Mouse (Mus musculus): ENCODE measurements around the gene Fbxl15.

The Fbxl15 gene

GRCm38 (mm10) chr19:46323716-46324115 is 4.3 kb upstream of the Fbxl15 start:
- no peak for DNase-seq

- DNase-seq: no peak
These were observed 3.6 kb upstream of the Fbxl15 start for GRCm38 (mm10) chr19:46324366-46324765.

DNA sequence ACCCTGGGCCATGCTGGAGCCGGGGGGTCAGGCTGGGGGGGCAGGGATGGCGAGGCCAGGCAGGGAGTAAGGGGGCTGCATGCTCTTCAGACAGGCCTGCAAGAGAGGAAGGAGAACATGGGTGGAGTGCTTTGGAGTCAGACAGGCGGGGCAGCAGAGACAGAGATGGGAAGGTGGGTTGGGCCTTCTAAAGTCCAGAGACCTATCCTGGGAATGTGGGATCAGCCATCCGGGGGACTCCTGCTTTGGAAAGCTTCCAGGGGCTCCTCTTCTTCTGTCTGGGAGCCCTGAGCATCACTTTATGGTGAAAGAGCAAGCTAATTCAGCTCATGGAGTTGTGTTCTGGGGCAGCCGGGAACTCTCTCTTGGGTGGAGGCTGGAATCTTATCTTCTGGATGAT is 3.1 kb upstream of the Fbxl15 start:
- no peak for DNase-seq

DNA sequence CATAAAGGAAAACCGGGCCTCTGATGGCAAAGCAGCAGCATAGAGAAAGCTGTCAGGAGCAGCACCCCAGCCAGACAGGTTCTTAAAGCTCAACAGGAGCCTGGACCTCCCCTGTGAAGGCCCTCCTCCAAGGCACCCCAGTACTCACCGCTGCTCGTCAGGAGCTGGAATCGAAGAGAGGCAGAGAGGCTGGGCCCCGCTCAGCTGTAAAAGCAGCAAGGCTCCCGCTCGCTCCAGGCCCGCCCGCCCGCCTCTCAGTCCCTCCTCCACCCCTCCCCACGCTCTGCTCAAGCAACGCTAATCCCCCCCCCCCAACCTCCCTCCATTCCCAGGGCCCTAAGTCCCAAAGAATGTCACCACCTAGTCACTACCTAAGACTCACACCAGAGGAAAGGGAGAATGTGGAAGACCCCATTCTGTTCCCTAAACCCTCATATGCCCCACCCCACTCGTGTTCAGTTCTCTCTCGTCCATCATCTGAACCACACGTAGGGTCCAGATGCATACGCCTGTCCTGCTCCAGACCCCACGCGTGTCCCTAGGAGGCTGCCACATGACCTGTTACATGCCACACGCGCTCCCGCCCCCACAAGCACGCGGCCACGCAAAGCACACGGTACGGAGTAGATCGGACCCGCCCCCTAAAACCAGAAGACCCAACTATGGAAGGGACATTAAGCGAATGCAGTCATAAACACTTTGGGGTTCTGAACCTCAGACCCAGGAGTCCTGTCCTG is 1.8 kb upstream of the Fbxl15 start:
- DNase-seq: no peak

GRCm38 (mm10) chr19:46326756-46327305 is 1.2 kb upstream of the Fbxl15 start, which contains the start of gene Psd:
TSS of gene Psd (minus strand) at chr19:46327156.
- DNase-seq: peak; percentile 72

DNA sequence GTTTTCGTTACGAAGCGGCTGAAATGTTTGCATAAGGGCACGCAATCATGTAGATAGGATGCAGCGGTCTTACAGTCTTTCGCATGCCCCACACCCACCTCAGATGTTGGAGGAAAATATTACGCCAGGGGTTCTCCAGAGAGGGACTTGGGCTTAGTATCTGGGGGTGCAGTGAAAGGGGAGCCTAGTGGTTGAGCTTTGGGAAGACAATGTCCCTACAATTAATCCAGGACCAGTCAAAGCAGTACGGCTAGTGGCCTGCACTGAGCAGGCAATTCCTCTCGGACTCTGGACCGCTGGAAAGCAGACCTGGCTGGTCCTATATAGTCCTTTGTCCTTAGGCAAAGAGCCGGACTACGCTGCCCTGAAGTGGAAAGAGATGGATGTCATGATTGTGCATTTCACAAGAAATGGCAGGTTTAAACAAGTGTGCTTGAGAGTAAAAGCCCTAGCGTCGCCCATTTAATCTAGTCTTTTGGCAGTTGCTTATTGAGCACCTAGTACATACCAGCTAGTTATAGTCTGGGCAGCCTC is 386 bp upstream of the Fbxl15 start:
- DNase-seq: peak in 1 of 2 experiments; percentile 43

DNA sequence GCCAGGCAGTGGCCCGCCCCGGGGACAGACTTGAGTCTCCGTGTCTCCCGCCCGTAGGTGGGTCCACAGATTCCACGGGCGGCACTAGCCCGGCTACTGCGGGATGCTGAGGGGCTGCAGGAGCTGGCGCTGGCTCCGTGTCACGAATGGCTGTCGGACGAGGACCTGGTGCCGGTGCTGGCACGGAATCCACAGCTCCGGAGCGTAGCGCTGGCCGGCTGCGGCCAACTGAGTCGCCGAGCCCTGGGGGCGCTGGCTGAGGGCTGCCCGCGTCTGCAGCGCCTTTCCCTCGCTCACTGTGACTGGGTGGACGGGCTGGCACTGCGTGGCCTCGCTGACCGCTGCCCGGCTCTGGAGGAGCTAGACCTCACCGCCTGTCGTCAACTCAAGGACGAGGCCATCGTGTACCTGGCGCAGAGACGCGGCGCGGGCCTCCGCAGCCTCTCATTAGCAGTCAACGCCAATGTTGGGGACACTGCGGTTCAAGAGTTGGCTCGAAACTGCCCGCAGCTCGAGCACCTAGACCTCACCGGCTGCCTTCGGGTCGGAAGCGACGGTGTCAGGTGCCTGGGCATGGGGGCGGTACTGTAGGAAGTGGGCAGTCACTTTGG is 1.2 kb downstream of the Fbxl15 start:
- peak in 1 of 2 experiments; percentile 57 for DNase-seq

DNA sequence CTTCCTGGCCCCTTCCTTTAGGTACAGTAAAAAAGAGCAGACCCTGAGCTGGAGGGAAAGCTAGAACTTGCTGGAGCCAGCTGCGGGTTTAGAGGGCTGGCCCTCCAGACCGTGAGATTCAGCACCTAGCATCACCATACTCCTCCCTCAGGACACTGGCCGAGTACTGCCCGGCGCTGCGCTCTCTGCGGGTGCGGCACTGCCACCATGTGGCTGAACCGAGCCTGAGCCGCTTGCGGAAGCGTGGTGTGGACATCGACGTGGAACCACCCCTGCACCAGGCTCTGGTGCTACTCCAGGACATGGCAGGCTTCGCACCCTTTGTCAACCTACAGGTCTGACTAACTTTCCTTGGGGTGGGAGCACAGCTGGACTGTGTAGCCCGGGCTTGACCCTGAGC is 2.0 kb downstream of the Fbxl15 start:
- DNase-seq: peak; percentile 88 to 92

GRCm38 (mm10) chr19:46330696-46331095 is 2.7 kb downstream of the Fbxl15 start:
- no peak for DNase-seq

DNA sequence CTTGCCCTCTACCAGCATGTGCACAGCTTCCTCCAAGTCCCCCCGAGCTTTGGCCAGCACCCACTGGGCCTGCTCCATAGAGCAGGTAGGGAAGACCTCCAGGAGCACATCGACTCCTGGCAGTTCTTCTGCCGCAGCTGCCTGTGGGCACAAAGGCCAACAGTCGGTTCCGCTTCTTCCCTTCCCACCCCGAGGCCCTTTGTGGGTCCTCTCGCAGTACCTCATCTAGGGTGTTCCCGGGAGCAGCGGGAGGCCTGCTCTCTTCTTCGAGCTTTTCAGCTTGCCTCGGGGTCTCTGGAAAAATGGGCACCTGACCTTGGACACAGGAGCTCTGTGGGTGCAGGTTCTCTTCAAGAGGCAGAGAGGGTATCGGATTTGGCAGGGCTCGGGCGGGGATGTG is 3.3 kb downstream of the Fbxl15 start:
- DNase-seq: no peak

GRCm38 (mm10) chr19:46331936-46332335 is 4.0 kb downstream of the Fbxl15 start:
- no peak for DNase-seq

GRCm38 (mm10) chr19:46332721-46333339 is 4.8 kb downstream of the Fbxl15 start:
- no peak for DNase-seq

DNA sequence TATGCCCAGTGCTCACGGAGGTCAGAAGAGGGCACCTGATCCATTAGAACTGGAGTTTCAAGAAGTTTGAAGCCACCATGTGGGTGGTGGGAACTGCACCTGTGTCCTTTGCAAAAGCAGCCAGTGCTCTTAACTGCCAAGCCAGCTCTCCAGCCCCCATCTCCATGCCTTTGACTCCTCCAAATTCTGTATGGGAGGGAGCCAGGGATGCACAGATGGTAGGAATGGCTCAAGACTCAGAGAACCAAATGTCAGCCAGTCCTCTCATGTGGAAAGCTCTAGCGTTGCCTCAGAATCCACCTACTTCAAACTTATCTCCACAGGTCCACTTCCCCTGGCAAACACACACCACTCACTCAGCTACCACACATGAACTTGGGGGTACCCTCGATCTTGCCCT is 5.9 kb downstream of the Fbxl15 start:
- no peak for DNase-seq

DNA sequence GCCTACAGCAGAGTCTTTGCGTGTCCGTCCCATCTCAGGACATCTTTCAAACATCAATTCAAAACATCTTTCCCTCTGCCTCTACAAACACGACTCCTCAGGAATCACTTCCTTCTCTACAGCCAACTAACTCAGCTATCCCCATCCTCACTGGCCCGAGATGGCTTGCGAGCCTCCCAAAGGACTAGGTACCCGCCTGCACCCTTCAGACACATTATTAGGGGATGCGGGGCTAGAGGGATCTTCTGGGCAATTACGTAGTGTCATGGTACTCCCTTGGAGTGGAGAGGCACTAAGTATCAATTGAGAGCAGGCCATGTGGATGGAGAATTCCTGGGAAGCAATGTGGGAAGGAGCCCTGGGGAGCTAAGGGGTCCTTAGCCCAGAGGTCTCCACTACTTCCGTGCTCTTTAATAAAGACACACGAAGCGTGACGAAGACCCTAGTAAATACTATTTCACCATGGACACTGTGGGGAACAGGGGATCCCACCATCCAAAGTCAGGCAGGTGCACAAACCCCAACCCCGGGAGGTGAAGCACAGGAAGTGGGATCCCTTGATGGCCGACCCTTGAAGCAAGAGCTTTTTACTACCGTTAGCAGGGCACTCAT is 9.8 kb downstream of the Fbxl15 start:
- DNase-seq: no peak

GRCm38 (mm10) chr19:46338331-46338936 is 10.4 kb downstream of the Fbxl15 start, which contains the start of gene Cuedc2:
TSS of gene Cuedc2 (minus strand) at chr19:46338702.
- peak; percentile 97 to 98 for DNase-seq

GRCm38 (mm10) chr19:46338942-46339286 is 10.9 kb downstream of the Fbxl15 start:
- DNase-seq: no peak

DNA sequence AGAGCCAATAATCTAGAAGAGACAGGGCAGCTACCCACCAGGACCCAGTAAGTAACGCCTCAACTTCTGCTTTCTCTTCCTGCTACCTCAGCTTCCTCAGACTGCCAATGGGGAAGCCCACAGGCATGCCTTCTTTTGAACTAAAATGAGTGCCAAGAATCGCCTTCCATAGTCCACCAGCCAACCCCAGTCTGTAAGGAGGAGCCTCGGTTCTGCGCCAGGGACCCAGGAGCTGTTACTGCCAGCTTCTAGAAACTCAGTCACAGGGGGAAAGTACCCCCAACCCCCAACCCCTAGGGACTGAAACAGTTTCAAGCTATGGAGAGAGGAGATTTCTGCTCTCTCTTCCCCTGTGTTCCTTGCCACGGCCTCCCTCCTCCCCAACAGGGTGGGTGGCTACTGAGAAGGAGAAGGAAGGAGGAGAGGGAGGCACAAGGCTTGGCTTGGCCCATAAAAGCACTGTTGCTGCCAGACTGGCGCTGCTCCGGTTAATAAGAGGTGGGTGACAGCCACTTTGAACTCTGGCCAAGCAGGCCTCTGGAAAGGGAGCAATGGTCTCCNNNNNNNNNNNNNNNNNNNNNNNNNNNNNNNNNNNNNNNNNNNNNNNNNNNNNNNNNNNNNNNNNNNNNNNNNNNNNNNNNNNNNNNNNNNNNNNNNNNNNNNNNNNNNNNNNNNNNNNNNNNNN is 11.4 kb downstream of the Fbxl15 start:
- peak in 1 of 2 experiments; percentile 30 for DNase-seq

- DNase-seq: no peak
These were observed 16.9 kb downstream of the Fbxl15 start for GRCm38 (mm10) chr19:46344710-46345419.

GRCm38 (mm10) chr19:46347146-46347545 is 19.2 kb downstream of the Fbxl15 start:
- no peak for DNase-seq

DNA sequence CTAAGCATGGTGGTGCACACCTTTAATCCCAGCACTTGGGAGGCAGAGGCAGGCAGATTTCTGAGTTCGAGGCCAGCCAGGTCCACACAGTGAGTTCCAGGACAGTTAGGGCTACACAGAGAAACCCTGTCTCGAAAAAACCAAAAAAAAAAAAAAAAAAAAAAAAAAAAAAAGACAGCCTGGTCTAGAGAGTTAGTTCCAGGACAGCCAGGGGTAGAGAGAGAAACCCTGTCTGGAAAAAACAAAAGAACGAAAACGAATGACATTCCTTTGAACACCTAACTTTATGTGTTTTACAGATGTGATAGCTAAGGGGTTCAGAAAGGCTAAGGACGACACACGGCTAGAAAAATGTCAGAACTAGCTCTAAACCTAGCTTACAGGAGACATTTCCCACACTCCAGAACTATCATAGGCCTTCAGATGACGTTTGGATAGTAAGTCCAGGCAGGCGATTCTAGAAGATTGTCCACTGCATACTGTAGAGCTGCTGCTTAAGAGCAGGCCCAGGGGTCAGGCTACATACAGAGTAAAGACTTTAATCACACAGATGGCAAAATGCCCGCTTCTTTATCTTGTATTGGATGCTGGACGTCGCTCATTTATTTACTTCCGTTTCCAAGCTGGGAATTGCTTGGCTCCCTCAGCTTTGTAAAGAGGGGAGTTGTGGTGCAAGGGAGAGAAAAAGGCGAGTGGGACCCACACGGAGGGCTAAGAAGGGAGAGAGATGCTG is 20.1 kb downstream of the Fbxl15 start:
- DNase-seq: no peak
